Mouse (Mus musculus) olfactory bulb, adult 2 months (tissue): ENCODE measurements around the gene Taf6l.
A peak's percentile ranks its signal among the peaks of the same experiment; 100 is the strongest.

Experiments
- CTCF ChIP-seq: fragments of 200-500 bp; IDR thresholded peaks from 2 replicates; pipeline ENCODE4 v1.5.1; 2012; ENCODE audit warnings: low read depth, mild to moderate bottlenecking, low read length, moderate library complexity; ENCODE audit not compliant: insufficient read depth
- POLR2A ChIP-seq: fragments of 200-500 bp; IDR thresholded peaks from 2 replicates; pipeline ENCODE4 v1.6.1; 2012; ENCODE audit warnings: mild to moderate bottlenecking, low read depth, low read length, moderate library complexity; ENCODE audit not compliant: insufficient read depth

DNA sequence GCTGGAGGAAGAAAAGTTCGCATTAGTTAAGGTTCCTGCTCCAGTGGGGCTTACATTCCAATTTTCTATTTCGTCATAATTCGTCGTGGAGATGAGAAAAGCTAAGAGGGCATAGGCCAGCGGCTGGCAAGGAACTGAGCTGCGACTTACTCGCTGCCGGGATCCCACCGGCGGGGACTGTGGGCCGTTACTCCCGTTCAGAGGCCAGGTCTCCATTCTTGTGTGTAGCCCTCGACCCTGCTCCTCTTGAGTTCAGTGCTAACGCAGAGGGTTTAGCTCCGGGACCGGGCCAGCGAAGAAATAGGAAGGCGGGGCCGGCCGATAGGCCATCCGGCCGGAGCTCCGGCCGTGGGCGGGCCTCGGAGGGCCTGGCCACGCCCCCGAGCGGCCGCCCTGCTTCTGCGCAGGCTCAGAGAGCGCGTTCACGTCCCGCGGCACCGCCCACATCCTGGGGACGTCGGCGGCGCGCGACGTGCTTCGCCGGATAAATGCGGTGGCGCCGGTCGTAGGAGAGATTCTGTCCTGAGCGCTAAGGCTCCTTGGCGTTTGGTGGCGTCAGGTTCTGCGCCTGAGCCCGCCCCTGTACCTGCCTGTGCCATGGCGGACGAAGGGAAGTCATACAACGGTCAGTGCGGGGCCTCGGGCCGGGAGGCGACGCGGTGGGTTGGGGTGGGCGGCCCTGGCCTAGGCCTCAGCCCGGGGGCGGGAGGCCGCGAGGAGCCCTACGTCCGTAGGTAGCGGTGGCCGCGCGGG, 29.4 kb downstream of the Taf6l start, which contains the start of gene Nxf1:
- TF ChIP-seq CTCF (no peak), POLR2A (peak; percentile 86)
